Mouse (Mus musculus) lung, embryonic 16.5 days (tissue): ENCODE measurements around the gene Nkain1. TPM values are rescaled to one million over a fixed set of nuclear protein-coding genes. Genes with fewer than 3 reads are reported as not detected.
A peak's percentile ranks its signal among the peaks of the same experiment; 100 is the strongest.

ENCODE experiments used
- ATAC-seq: fragments of 200-750 bp; cut with Nextera tagmentation; 2 replicates; pipeline ENCODE4 v1.8.0; 2017; ENCODE audit warnings: low read depth, mild to moderate bottlenecking, moderate library complexity
- H3K27ac ChIP-seq: fragments of 300-500 bp; sonication (generic); 2 replicates; pipeline ENCODE4 v1.5.1; 2014; ENCODE audit warnings: mild to moderate bottlenecking, control low read depth, low read length
- H3K27me3 ChIP-seq: fragments of 300-500 bp; sonication (generic); 2 replicates; pipeline ENCODE4 v1.6.1; 2014; ENCODE audit warnings: low read depth, low read length, mixed read lengths; ENCODE audit not compliant: control insufficient read depth, insufficient read depth
- H3K36me3 ChIP-seq: fragments of 300-500 bp; sonication (generic); 2 replicates; pipeline ENCODE4 v1.6.1; 2014; ENCODE audit warnings: low read length; ENCODE audit not compliant: control insufficient read depth, insufficient read depth
- H3K4me1 ChIP-seq: fragments of 300-500 bp; sonication (generic); replicated peaks from 2 replicates; pipeline ENCODE4 v1.6.1; 2014; ENCODE audit warnings: low read length, mixed read lengths; ENCODE audit not compliant: control insufficient read depth, insufficient read depth
- H3K4me2 ChIP-seq: fragments of 300-500 bp; sonication (generic); 2 replicates; pipeline ENCODE4 v1.6.1; 2014; ENCODE audit warnings: low read depth, low read length, control low read depth
- H3K4me3 ChIP-seq: fragments of 300-500 bp; sonication (generic); 2 replicates; pipeline ENCODE4 v1.5.1; 2014; ENCODE audit warnings: mild to moderate bottlenecking, low read length, control low read depth
- H3K9ac ChIP-seq: fragments of 300-500 bp; sonication (generic); 2 replicates; pipeline ENCODE4 v1.6.1; 2014; ENCODE audit warnings: low read length, control low read depth
- H3K9me3 ChIP-seq: fragments of 300-500 bp; sonication (generic); 2 replicates; pipeline ENCODE4 v1.6.1; 2016; ENCODE audit warnings: low read length; ENCODE audit not compliant: control insufficient read depth
- WGBS: fragments of 180-500 bp; shearing (Covaris S2); extraction: QIAGEN DNeasy Blood & Tissue Kit; methylation state at CpG from one replicate; pipeline ENCODE4 v1.1.7; 2014; 5-methylcytosine and 5-hydroxymethylcytosine counted together
- polyA plus RNA-seq: library from polyadenylated mRNA; unstranded; fragments of >200 nt; fragmentation: Nextera tagmentation; extraction: Ambion mirVana; gene quantifications from 2 replicates; pipeline ENCODE4 v1.2.1, GENCODE M21; 2015

The Nkain1 gene
- 0.18 TPM in 1 of 2 replicates, not detected in the other for polyA plus RNA-seq

DNA sequence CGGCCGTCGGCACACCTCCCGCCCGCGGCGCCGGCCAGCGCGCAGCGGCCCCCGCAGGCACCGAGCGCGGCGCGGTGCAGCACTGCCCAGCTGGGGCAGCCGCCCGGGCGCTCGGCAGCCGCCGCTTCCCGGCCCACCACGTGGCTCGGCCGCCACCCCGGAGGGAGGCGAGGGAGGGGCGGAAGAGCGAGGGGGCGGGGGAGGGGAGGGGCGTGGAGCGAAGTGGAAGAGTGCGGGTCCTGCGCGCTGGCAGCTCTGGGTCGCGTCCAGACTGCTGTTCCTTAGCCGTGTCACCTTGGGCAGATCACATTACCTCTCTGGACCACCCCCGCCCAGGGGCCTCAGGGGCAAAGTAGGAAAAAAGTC is at the start of gene Nkain1:
Nkain1 (minus strand) TSS at position 126 of the 366 bp plus-strand sequence.
- H3K27me3 ChIP-seq: no peaks in the 10 kb centered on the region
- H3K4me3 ChIP-seq: peak within 1 kb of the TSS; percentile 62
- H3K27ac ChIP-seq: no peak within 1 kb of the TSS
- no peaks in the 10 kb centered on the region for H3K36me3 ChIP-seq
- no peaks in the 10 kb centered on the region for H3K9me3 ChIP-seq
- H3K4me1 ChIP-seq: peaks cover 7% of the 10 kb centered on the region; the same call in 1 of the 2 replicates
- H3K4me2 ChIP-seq: peak within 1 kb of the TSS; percentile 97
- peak within 1 kb of the TSS; percentile 64 for H3K9ac ChIP-seq
- ATAC-seq: peak; percentile 87
- 0% methylated on average over 36 of the region's 41 CpGs for WGBS

DNA sequence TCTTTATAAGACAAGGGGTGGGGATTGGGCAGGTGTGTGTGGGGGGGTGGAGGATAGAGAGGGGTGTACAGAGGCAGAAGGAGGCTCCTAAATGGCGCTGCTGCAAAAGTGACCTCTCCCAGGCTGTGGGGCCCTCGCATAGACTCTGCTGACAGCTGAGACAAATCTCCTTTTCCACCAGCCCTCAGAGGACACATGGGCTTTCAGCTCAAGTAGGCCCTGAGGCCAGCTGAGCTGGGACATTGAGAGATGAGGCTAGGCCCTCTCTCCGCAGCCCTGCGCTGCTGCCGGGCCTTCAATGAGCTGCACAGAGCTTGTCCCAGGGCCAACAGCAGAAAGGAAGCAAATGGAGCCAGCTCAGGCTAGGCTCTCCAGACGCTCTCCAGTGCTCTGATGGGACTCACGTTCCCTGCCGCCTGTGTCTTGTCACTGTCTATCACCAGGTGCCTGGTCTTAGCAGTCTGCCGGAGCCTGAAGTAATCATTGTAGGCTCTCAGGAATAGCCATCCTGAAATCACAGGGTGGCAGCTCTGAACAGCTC is 4.8 kb upstream of the Nkain1 start:
- Histone ChIP-seq H3K4me3 (no peak overlapping the region), H3K9me3 (no peaks in the 10 kb centered on the region), H3K9ac (no peak overlapping the region), H3K4me1 (no peaks in the 10 kb centered on the region), H3K27me3 (no peaks in the 10 kb centered on the region), H3K27ac (no peak overlapping the region), H3K36me3 (no peaks in the 10 kb centered on the region), H3K4me2 (no peak overlapping the region)
- 46% methylated on average over 9 of the region's 9 CpGs for WGBS
- ATAC-seq: no peak

DNA sequence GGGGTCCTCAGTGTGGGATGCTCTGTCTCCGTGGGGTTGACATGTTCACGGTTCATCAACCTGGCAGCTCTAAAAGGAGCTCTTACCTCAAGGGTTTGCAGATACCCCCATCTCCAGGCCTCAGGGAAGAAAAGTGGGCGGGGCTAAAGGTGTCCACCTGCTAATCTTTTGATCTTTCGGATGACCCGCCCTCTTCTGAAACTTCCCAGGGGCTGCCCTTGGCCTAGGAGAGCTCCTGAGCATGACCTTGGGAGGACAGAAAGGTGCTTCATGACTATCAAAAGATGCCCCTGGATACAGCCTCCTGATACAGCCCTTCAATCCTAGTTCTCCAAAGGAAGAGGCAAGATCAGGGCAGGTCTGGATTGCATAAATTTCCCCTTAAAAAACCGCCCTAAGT is 3.1 kb upstream of the Nkain1 start:
- 68% methylated on average over 6 of the region's 6 CpGs for WGBS
- no peak overlapping the region for H3K27ac ChIP-seq
- ATAC-seq: no peak
- H3K4me2 ChIP-seq: no peak overlapping the region
- H3K36me3 ChIP-seq: no peaks in the 10 kb centered on the region
- H3K9me3 ChIP-seq: no peaks in the 10 kb centered on the region
- no peak overlapping the region for H3K4me3 ChIP-seq
- peaks cover 4% of the 10 kb centered on the region; the same call in 1 of the 2 replicates for H3K4me1 ChIP-seq
- no peaks in the 10 kb centered on the region for H3K27me3 ChIP-seq
- no peak overlapping the region for H3K9ac ChIP-seq

DNA sequence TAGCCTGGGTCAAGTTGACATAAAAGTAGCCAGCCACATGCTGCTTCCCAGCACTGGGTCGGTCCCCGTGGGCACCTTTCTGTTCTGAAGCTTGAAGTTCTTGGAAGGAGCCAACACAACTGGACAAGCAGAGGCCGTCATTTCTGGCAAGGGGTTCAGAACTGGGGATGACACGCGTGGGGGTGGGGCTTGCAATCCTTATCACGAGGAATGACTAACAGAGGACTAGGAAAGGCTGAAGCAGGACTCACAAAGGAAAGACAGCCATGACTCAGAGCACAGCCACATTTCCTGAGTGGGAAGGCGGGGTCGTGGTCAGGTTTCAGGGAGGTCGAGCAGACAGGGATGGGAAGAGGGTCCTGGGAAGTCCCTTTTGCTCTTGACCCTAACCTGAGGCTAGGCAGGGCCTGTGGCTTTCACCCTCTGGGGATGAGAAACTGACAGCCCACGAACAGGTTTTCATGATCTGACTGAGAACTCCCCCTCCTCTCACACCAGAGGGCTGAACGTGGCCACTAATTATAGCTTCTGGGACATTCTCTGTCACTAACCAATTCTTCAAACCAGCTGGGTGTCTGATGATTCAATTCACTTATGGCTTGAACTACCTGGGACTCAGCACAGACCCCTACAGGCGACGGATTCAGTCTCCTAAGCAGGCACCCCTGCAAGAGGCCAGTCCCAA is 2.4 kb upstream of the Nkain1 start:
- H3K9me3 ChIP-seq: no peaks in the 10 kb centered on the region
- no peak overlapping the region for H3K9ac ChIP-seq
- H3K27ac ChIP-seq: no peak overlapping the region
- H3K4me3 ChIP-seq: no peak overlapping the region
- peaks cover 7% of the 10 kb centered on the region; the same call in 1 of the 2 replicates for H3K4me1 ChIP-seq
- no peak overlapping the region for H3K4me2 ChIP-seq
- 56% methylated on average over 13 of the region's 13 CpGs for WGBS
- no peaks in the 10 kb centered on the region for H3K27me3 ChIP-seq
- no peak for ATAC-seq
- H3K36me3 ChIP-seq: no peaks in the 10 kb centered on the region

DNA sequence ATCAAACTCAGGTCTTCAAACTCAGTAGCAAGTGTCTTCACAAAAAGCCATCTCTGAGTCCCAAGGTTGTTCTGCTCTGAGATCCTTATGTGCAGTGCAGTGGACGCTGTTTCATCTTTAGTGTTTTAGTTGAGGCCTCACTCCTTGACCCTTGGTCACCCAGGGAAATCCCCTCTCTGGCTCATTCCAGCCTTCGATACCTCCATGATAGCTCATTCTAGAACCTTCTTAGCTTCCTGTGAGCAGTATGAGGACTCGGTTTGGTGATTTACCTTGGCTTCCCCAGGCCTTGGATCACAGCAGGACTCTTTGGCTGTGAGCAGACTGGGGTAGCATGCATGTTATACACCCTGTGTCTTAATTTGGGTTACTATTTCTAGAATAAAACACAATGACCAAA is 1.6 kb upstream of the Nkain1 start:
- Histone ChIP-seq H3K4me3 (no peak overlapping the region), H3K4me2 (no peak overlapping the region), H3K9me3 (no peaks in the 10 kb centered on the region), H3K4me1 (peaks cover 7% of the 10 kb centered on the region; the same call in 1 of the 2 replicates), H3K36me3 (no peaks in the 10 kb centered on the region), H3K9ac (no peak overlapping the region), H3K27ac (no peak overlapping the region), H3K27me3 (no peaks in the 10 kb centered on the region)
- 80% methylated on average over 3 of the region's 3 CpGs for WGBS
- no peak for ATAC-seq

DNA sequence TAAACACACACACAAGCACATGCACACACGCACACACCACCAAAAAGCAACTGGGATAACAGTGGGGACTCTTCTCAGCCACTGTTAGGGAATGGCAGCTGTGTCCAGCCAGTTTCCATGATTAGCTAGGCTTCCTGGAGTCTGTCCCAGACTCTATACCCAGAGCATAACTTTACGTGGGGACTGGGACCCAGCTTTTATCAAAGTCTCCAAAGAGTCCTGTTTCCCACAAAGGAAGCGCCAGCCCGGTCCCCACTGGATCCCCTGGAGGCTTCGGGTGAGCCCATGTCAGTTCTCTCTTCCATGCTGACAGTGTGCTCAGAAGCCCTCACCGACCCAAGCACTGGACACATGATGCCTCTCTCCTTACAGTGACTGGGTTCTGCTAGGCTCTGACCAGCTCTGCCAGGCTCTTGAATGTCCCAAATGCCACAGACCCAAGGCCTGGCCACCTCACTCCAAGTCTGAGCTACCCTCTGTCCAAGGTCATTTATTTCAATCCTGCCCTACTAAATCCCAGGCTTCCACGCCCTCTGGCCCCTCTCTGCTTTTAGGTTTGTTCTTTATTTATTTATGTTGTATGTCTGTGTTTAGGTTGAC is 988 bp upstream of the Nkain1 start:
- no peaks in the 10 kb centered on the region for H3K27me3 ChIP-seq
- 70% methylated on average over 7 of the region's 7 CpGs for WGBS
- peaks cover 7% of the 10 kb centered on the region; the same call in 1 of the 2 replicates for H3K4me1 ChIP-seq
- H3K36me3 ChIP-seq: no peaks in the 10 kb centered on the region
- no peak for ATAC-seq
- no peak overlapping the region for H3K27ac ChIP-seq
- H3K9me3 ChIP-seq: no peaks in the 10 kb centered on the region
- H3K4me2 ChIP-seq: no peak overlapping the region
- H3K4me3 ChIP-seq: no peak overlapping the region
- H3K9ac ChIP-seq: no peak overlapping the region

DNA sequence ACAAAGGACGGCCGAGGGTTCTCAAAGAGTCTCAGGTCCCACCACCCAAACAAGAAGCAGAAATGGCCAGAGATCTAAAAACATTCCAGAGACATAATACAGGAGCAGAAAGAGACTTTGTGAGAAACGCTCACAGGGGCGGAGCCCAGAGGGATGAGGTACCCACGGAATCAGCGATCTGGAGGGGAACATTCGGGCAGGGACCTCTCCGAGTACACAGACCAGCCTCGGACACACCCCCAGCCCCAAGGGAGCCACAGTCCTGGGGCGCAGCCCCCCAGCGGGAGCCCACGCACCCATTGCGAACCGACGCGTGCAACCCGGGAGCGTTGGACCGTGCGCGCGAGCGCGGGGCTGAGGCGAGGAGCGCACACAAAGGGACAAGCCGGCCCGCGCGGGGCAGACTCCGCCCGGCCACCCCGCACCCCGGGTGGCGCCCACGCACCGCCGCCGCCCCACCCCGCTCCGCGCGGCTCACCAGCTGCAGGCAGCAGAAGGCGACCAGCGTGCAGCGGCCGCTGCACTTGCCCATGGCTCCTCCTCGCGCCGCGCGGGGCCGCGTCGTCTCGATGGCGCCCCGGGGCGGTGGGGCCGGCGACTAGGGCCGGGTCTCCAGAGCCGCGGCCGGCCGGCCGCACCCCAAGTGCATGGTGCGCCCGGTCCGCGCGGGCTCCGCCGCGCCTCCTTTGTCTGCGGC is 474 bp downstream of the Nkain1 start:
- peak overlapping the region; percentile 97 for H3K4me2 ChIP-seq
- H3K4me1 ChIP-seq: peaks cover 7% of the 10 kb centered on the region; the same call in 1 of the 2 replicates
- peak overlapping the region; percentile 64 for H3K9ac ChIP-seq
- H3K27ac ChIP-seq: no peak overlapping the region
- peak overlapping the region; percentile 62 for H3K4me3 ChIP-seq
- WGBS: under 1% methylated on average over 61 of the region's 76 CpGs
- no peaks in the 10 kb centered on the region for H3K9me3 ChIP-seq
- ATAC-seq: peak; percentile 56; the same call in 1 of the 2 replicates
- H3K27me3 ChIP-seq: no peaks in the 10 kb centered on the region
- H3K36me3 ChIP-seq: no peaks in the 10 kb centered on the region

DNA sequence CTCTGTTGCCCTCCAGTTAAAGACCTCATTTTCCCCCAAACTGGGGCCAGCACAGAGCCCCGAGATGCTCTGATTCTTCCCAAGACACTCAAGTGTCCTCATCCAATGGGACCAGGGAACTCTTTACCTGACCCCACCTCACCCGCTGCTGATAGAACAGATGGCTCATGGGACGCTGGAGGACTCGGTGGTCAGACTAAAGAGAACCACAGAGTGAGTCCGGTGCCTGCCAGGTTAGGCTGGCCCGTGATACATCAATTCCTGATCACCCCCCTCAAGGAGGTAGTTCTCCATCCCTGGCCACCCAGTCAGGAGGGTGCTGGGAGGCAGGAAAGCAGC is 992 bp downstream of the Nkain1 start:
- Histone ChIP-seq H3K27ac (no peak overlapping the region), H3K27me3 (no peaks in the 10 kb centered on the region), H3K36me3 (no peaks in the 10 kb centered on the region), H3K4me2 (peak overlapping the region; percentile 97), H3K9me3 (no peaks in the 10 kb centered on the region), H3K4me1 (peaks cover 7% of the 10 kb centered on the region; the same call in 1 of the 2 replicates), H3K9ac (no peak overlapping the region), H3K4me3 (peak overlapping the region; percentile 62)
- under 1% methylated on average over 6 of the region's 6 CpGs for WGBS
- no peak for ATAC-seq

DNA sequence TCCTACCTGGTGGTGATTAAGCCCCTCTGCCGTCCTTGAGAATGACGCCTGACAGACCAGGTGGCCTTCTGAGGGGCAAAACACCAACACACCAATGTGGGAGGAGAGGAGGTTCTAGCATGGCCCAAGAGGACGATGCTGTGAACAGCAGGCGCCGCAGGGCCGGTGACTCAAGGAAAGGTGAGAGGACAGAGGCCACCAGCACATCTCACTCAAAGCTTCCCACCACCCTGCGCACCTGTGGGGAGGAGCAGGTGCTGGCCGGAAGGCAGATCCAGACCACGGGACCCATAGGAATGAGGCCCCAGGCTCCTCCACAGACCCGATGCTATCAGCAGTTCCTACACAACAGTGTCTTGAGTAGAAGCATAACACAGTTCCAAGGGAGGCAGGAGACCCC is 1.4 kb downstream of the Nkain1 start:
- Histone ChIP-seq H3K4me2 (no peak overlapping the region), H3K27ac (no peak overlapping the region), H3K9ac (no peak overlapping the region), H3K27me3 (no peaks in the 10 kb centered on the region), H3K4me3 (no peak overlapping the region), H3K4me1 (peaks cover 7% of the 10 kb centered on the region; the same call in 1 of the 2 replicates), H3K36me3 (no peaks in the 10 kb centered on the region), H3K9me3 (no peaks in the 10 kb centered on the region)
- 24% methylated on average over 10 of the region's 10 CpGs for WGBS
- ATAC-seq: no peak
